Mouse (Mus musculus): ENCODE measurements around the gene Hamp2. TPM values are rescaled to one million over a fixed set of nuclear protein-coding genes. Genes with fewer than 3 reads are reported as not detected.

The Hamp2 gene
- total and polyA plus RNA-seq, 2 experiments from 2014 or later: not detected

DNA sequence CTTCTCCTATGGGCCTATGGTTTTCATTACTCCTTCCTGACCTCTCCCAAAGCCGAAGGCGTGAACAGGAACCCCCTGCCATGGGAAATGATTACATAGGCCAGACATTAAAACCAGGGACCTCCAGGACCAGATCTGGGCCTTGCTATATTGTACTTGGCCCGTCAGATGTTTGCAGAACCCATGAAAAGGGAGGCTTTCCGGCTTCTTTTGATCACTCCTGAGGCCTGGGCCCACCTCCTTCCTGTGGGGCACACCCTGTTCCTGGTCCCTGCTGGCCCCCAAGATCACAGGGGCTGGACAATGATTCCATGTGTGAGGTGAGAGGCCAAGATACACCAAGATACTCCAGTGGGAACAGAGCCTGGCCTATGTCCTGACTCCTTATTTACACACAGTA, 44.7 kb upstream of the Hamp2 start:
- peaks cover 3% of the 10 kb centered on the region for H3K4me1 ChIP-seq (ENCODE audit: control insufficient read depth, insufficient read depth)
- peaks cover 15% of the 10 kb centered on the region for H3K27me3 ChIP-seq (ENCODE audit: control insufficient read depth, insufficient read depth, low read length)
- ATAC-seq (ENCODE audit: insufficient read depth, low read depth): peak; percentile 59
- H3K4me2 ChIP-seq (ENCODE audit: low read depth, low read length): no peak overlapping the region
- H3K9me3 ChIP-seq (replicated peaks; ENCODE audit: control insufficient read depth, low read length): no peaks in the 10 kb centered on the region
- no peak for TF ChIP-seq CTCF (IDR thresholded peaks at IDR 0.05; ENCODE audit: low read depth)
- no peak for TF ChIP-seq EP300 (IDR thresholded peaks at IDR 0.05; ENCODE audit: low read depth)
- DNase-seq (ENCODE audit: low spot score): peak; percentile 34
- H3K27ac ChIP-seq (ENCODE audit: low read depth): no peak overlapping the region
- WGBS: 69% methylated on average over 4 of the region's 4 CpGs
- no peaks in the 10 kb centered on the region for H3K36me3 ChIP-seq (replicated peaks; ENCODE audit: control insufficient read depth, insufficient read depth, low read length)
- H3K9ac ChIP-seq (replicated peaks; ENCODE audit: low read depth, low read length): no peak overlapping the region
- H3K4me3 ChIP-seq (ENCODE audit: low read depth, low read length): no peak overlapping the region

- 77% methylated on average over 8 of the region's 8 CpGs for WGBS
- peaks cover 8% of the 10 kb centered on the region for H3K4me1 ChIP-seq (ENCODE audit: control insufficient read depth, insufficient read depth)
These were observed 44.1 kb upstream of the Hamp2 start for GRCm38 (mm10) chr7:30968611-30969010.

DNA sequence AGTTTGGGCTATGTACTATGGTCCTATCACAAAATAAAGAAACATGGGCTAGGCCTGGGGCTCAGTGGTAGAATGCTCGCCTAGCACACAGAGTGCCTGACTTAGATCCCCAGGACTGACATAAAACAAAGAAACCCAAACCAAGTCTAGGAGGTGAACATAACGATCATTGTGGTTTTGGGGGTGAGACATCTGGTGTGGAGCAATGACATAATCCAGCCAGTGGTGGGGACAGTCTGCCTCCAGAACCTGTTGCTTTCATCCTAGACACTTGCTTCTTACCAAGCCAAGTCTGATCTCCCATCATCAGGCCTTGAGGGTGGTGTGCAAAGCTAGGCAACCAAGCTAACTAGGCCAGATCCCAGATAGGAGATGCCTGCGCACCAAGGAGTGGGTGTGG, 42.2 kb upstream of the Hamp2 start:
- Histone ChIP-seq H3K36me3 (replicated peaks; ENCODE audit: control insufficient read depth, insufficient read depth, low read length) (no peaks in the 10 kb centered on the region), H3K27ac (ENCODE audit: low read depth) (no peak overlapping the region), H3K27me3 (ENCODE audit: control insufficient read depth, insufficient read depth, low read length) (no peaks in the 10 kb centered on the region), H3K9me3 (replicated peaks; ENCODE audit: control insufficient read depth, low read length) (no peaks in the 10 kb centered on the region), H3K4me1 (ENCODE audit: control insufficient read depth, insufficient read depth) (peaks cover 14% of the 10 kb centered on the region), H3K4me2 (ENCODE audit: low read depth, low read length) (no peak overlapping the region), H3K4me3 (ENCODE audit: low read depth, low read length) (no peak overlapping the region), H3K9ac (replicated peaks; ENCODE audit: low read depth, low read length) (no peak overlapping the region)
- DNase-seq (ENCODE audit: low spot score): no peak
- WGBS: 83% methylated on average over 3 of the region's 3 CpGs
- no peak for TF ChIP-seq CTCF (IDR thresholded peaks at IDR 0.05; ENCODE audit: low read depth)
- no peak for TF ChIP-seq EP300 (IDR thresholded peaks at IDR 0.05; ENCODE audit: low read depth)
- ATAC-seq (ENCODE audit: insufficient read depth, low read depth): no peak

More at GRCm38 (mm10) chr7:30968611-30969010, 44.1 kb upstream of the Hamp2 start:
- no peak for DNase-seq (ENCODE audit: low spot score)
- TF ChIP-seq EP300 (IDR thresholded peaks at IDR 0.05; ENCODE audit: low read depth): no peak
- no peak for TF ChIP-seq CTCF (IDR thresholded peaks at IDR 0.05; ENCODE audit: low read depth)
- Histone ChIP-seq H3K4me2 (ENCODE audit: low read depth, low read length) (no peak overlapping the region), H3K36me3 (replicated peaks; ENCODE audit: control insufficient read depth, insufficient read depth, low read length) (no peaks in the 10 kb centered on the region), H3K27me3 (ENCODE audit: control insufficient read depth, insufficient read depth, low read length) (peaks cover 14% of the 10 kb centered on the region), H3K27ac (ENCODE audit: low read depth) (no peak overlapping the region), H3K9me3 (replicated peaks; ENCODE audit: control insufficient read depth, low read length) (no peaks in the 10 kb centered on the region), H3K9ac (replicated peaks; ENCODE audit: low read depth, low read length) (no peak overlapping the region), H3K4me3 (ENCODE audit: low read depth, low read length) (no peak overlapping the region)
- no peak for ATAC-seq (ENCODE audit: insufficient read depth, low read depth)

- no peak overlapping the region for H3K4me2 ChIP-seq (ENCODE audit: low read depth, low read length)
- TF ChIP-seq EP300 (IDR thresholded peaks at IDR 0.05; ENCODE audit: low read depth) (no peak), CTCF (IDR thresholded peaks at IDR 0.05; ENCODE audit: low read depth) (no peak)
- no peak for ATAC-seq (ENCODE audit: insufficient read depth, low read depth)
These were observed 41.2 kb upstream of the Hamp2 start for GRCm38 (mm10) chr7:30965677-30966076.

GRCm38 (mm10) chr7:30964366-30964765, 39.9 kb upstream of the Hamp2 start:
- TF ChIP-seq EP300 (IDR thresholded peaks at IDR 0.05; ENCODE audit: low read depth): no peak
- no peaks in the 10 kb centered on the region for H3K27me3 ChIP-seq (ENCODE audit: control insufficient read depth, insufficient read depth, low read length)
- no peaks in the 10 kb centered on the region for H3K36me3 ChIP-seq (replicated peaks; ENCODE audit: control insufficient read depth, insufficient read depth, low read length)
- H3K4me1 ChIP-seq (ENCODE audit: control insufficient read depth, insufficient read depth): peaks cover 19% of the 10 kb centered on the region
- no peaks in the 10 kb centered on the region for H3K9me3 ChIP-seq (replicated peaks; ENCODE audit: control insufficient read depth, low read length)
- no peak overlapping the region for H3K4me2 ChIP-seq (ENCODE audit: low read depth, low read length)
- no peak overlapping the region for H3K4me3 ChIP-seq (ENCODE audit: low read depth, low read length)
- 83% methylated on average over 7 of the region's 7 CpGs for WGBS
- DNase-seq (ENCODE audit: low spot score) (no peak), ATAC-seq (ENCODE audit: insufficient read depth, low read depth) (no peak)
- H3K9ac ChIP-seq (replicated peaks; ENCODE audit: low read depth, low read length): no peak overlapping the region
- no peak overlapping the region for H3K27ac ChIP-seq (ENCODE audit: low read depth)

More at GRCm38 (mm10) chr7:30965677-30966076, 41.2 kb upstream of the Hamp2 start:
- H3K9ac ChIP-seq (replicated peaks; ENCODE audit: low read depth, low read length): no peak overlapping the region
- peaks cover 19% of the 10 kb centered on the region for H3K4me1 ChIP-seq (ENCODE audit: control insufficient read depth, insufficient read depth)
- H3K9me3 ChIP-seq (replicated peaks; ENCODE audit: control insufficient read depth, low read length): no peaks in the 10 kb centered on the region
- 91% methylated on average over 14 of the region's 14 CpGs for WGBS
- no peak overlapping the region for H3K4me3 ChIP-seq (ENCODE audit: low read depth, low read length)
- H3K36me3 ChIP-seq (replicated peaks; ENCODE audit: control insufficient read depth, insufficient read depth, low read length): no peaks in the 10 kb centered on the region
- H3K27ac ChIP-seq (ENCODE audit: low read depth): no peak overlapping the region
- DNase-seq (ENCODE audit: low spot score): no peak
- no peaks in the 10 kb centered on the region for H3K27me3 ChIP-seq (ENCODE audit: control insufficient read depth, insufficient read depth, low read length)

GRCm38 (mm10) chr7:30962862-30963261, 38.4 kb upstream of the Hamp2 start:
- Histone ChIP-seq H3K9me3 (replicated peaks; ENCODE audit: control insufficient read depth, low read length) (no peaks in the 10 kb centered on the region), H3K36me3 (replicated peaks; ENCODE audit: control insufficient read depth, insufficient read depth, low read length) (peaks cover 6% of the 10 kb centered on the region; the same call in 1 of the 2 replicates), H3K27me3 (ENCODE audit: control insufficient read depth, insufficient read depth, low read length) (no peaks in the 10 kb centered on the region), H3K4me3 (ENCODE audit: low read depth, low read length) (no peak overlapping the region), H3K27ac (ENCODE audit: low read depth) (no peak overlapping the region), H3K4me1 (ENCODE audit: control insufficient read depth, insufficient read depth) (peaks cover 27% of the 10 kb centered on the region), H3K9ac (replicated peaks; ENCODE audit: low read depth, low read length) (no peak overlapping the region), H3K4me2 (ENCODE audit: low read depth, low read length) (no peak overlapping the region)
- TF ChIP-seq EP300 (IDR thresholded peaks at IDR 0.05; ENCODE audit: low read depth) (no peak), CTCF (IDR thresholded peaks at IDR 0.05; ENCODE audit: low read depth) (no peak)
- WGBS: 88% methylated on average over 5 of the region's 5 CpGs
- DNase-seq (ENCODE audit: low spot score) (no peak), ATAC-seq (ENCODE audit: insufficient read depth, low read depth) (no peak)
